Mouse (Mus musculus) heart, embryonic 14.5 days (tissue): ENCODE measurements around the gene Atp6v0b. TPM values are rescaled to one million over a fixed set of nuclear protein-coding genes. Genes with fewer than 3 reads are reported as not detected.
A peak's percentile ranks its signal among the peaks of the same experiment; 100 is the strongest.

Experiments used
- ATAC-seq: fragments of 200-750 bp; cut with Nextera tagmentation; 2 replicates; pipeline ENCODE4 v1.8.0; 2017; ENCODE audit warnings: low read depth, moderate TSS enrichment; ENCODE audit not compliant: insufficient number of reproducible peaks, insufficient read depth, low FRiP score
- H3K27ac ChIP-seq, 2 experiments: fragments of 200-500 bp in 1 of 2; fragments of 300-500 bp in 1 of 2; sonication (generic) in 1 of 2; replicated peaks in 1 of 2; 2 replicates each; pipeline ENCODE4 v1.5.1; 2012 to 2014; ENCODE audit warnings: low read depth in 2 of 2, low read length in 2 of 2, control low read depth in 1 of 2, mild to moderate bottlenecking in 1 of 2, mixed read lengths in 1 of 2; ENCODE audit not compliant: control insufficient read depth in 1 of 2, insufficient read depth in 1 of 2
- H3K27me3 ChIP-seq: fragments of 300-500 bp; sonication (generic); 2 replicates; pipeline ENCODE4 v1.6.1; 2014; ENCODE audit warnings: mild to moderate bottlenecking, low read length, control low read depth; ENCODE audit not compliant: control insufficient read depth, insufficient read depth
- H3K36me3 ChIP-seq: fragments of 300-500 bp; sonication (generic); 2 replicates; pipeline ENCODE4 v1.6.1; 2014; ENCODE audit warnings: mild to moderate bottlenecking, control low read depth, low read length, mixed read lengths; ENCODE audit not compliant: control insufficient read depth, insufficient read depth
- H3K4me1 ChIP-seq, 2 experiments: fragments of 200-500 bp in 1 of 2; fragments of 300-500 bp in 1 of 2; sonication (generic) in 1 of 2; 2 replicates each; pipeline ENCODE4 v1.6.1; 2012 to 2014; ENCODE audit warnings: low read length in 2 of 2, control low read depth in 1 of 2, mixed read lengths in 1 of 2; ENCODE audit not compliant: control insufficient read depth in 2 of 2, insufficient read depth in 2 of 2
- H3K4me2 ChIP-seq: fragments of 300-500 bp; sonication (generic); 2 replicates; pipeline ENCODE4 v1.6.1; 2014; ENCODE audit warnings: mild to moderate bottlenecking, low read length
- H3K4me3 ChIP-seq, 2 experiments: fragments of 200-500 bp in 1 of 2; fragments of 300-500 bp in 1 of 2; sonication (generic) in 1 of 2; 2 replicates each; pipeline ENCODE4 v1.5.1; 2012 to 2014; ENCODE audit warnings: low read length in 2 of 2, mild to moderate bottlenecking in 2 of 2, control low read depth in 1 of 2, low read depth in 1 of 2, moderate library complexity in 1 of 2; ENCODE audit not compliant: control insufficient read depth in 1 of 2, insufficient read depth in 1 of 2
- H3K9ac ChIP-seq: fragments of 300-500 bp; sonication (generic); 2 replicates; pipeline ENCODE4 v1.6.1; 2014; ENCODE audit warnings: mild to moderate bottlenecking, low read length
- H3K9me3 ChIP-seq: fragments of 300-500 bp; sonication (generic); 2 replicates; pipeline ENCODE4 v1.6.1; 2016; ENCODE audit warnings: low read length, control low read depth; ENCODE audit not compliant: control insufficient read depth
- WGBS: fragments of 180-500 bp; shearing (Covaris S2); extraction: QIAGEN DNeasy Blood & Tissue Kit; methylation state at CpG from one replicate; pipeline ENCODE4 v1.1.7; 2014; 5-methylcytosine and 5-hydroxymethylcytosine counted together
- polyA plus RNA-seq: library from polyadenylated mRNA; unstranded; fragments of >200 nt; fragmentation: Nextera tagmentation; extraction: Ambion mirVana; gene quantifications from 2 replicates; pipeline ENCODE4 v1.2.1, GENCODE M21; 2014

Atp6v0b gene
- polyA plus RNA-seq, 1 experiment from 2014 or later: 250 TPM

DNA sequence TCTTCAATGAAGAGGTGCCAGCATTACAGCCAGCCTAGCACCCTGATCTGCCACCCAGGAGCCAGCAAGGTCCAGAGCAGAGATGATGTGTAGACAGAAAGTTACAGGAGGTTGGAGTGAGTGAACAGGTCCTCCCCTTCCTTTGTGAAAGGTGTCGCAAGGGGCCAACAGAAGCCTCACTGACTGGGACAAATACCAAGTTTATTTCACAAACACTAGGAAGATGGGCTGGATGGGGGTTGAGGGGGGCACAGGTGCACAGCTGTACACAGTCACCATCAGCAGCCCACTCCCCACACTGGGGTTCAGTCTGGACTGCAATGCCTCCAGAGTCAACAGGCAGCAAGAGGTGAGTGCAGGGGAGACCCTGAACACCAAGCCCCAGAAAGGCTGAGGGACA is 3.0 kb downstream of the Atp6v0b start:
- H3K4me2 ChIP-seq: no peak overlapping the region

DNA sequence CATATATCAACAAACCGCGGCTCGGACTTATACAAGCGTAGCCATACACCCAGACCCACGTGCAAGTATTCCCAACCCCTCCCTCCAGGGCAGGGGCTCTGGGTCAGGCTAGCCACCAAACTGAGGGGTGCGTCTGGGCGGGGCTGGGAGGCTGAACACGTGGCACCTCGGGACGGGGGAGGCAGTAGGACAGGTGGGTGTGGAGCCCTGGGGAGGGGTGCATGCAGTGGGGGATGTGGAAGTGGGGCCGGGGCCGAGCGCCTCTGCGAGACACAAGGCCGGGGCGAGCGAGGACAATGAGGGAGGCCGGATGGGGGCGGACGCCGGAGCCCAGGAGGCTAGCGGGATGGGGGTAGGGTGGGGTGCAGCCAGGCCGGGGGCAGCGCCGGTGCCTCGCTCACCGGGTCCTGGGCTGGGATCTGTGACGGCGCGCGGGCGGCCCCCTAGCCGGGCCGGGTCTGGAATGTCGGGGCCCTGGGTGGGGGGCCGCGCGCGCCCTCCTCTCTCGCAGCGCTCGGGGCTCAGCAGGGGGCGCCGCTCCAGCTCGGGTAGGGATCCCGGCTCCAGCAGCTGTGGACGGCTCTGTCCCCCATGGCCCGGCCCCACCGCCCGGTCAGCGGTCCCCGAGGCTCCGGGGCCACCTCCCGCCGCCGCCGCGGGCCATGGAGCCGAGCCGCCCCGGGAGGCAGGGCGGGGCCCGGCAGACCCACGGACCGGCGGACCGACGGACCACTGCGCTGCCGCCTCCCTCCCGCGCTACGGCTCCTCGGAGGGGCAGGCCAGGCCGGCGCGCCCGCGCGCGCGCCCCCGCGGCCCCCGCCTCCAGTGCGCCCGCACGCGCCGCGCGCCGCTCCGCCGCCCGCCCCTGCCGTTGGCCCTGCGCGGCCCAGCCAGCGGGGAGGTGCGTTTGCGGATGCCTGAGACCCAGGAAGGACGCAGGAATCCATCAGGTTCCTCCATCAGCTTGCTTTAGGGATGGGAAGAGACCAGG is 4.1 kb downstream of the Atp6v0b start, which contains the start of gene B4galt2:
TSS of gene B4galt2 (minus strand) at position 787 of the 991 bp plus-strand sequence.
- H3K4me2 ChIP-seq: peak within 1 kb of the TSS; percentile 78
- peak within 1 kb of the TSS; percentile 89 for H3K9ac ChIP-seq
- peaks cover 10 to 11% of the 10 kb centered on the region in 2 experiments for H3K4me1 ChIP-seq
- WGBS: under 1% methylated on average over 79 of the region's 103 CpGs
- peak within 1 kb of the TSS; percentile 72 to 90 for H3K4me3 ChIP-seq
- H3K9me3 ChIP-seq: no peaks in the 10 kb centered on the region
- H3K36me3 ChIP-seq: peaks cover 43% of the 10 kb centered on the region
- no peaks in the 10 kb centered on the region for H3K27me3 ChIP-seq
- peak within 1 kb of the TSS in 1 of 2 experiments; percentile 35; a peak in 1 of 4 replicates for H3K27ac ChIP-seq
- ATAC-seq: peak; percentile 45

More for the DNA sequence above, 3.0 kb downstream of the Atp6v0b start:
- H3K9ac ChIP-seq: 0 out of 2 replicates have a peak overlapping the region, but pooled peaks have one; percentile 89
- no peak for ATAC-seq
- no peaks in the 10 kb centered on the region for H3K9me3 ChIP-seq
- peaks cover 8 to 11% of the 10 kb centered on the region in 2 experiments for H3K4me1 ChIP-seq
- H3K4me3 ChIP-seq: no peak overlapping the region
- H3K36me3 ChIP-seq: peaks cover 47% of the 10 kb centered on the region
- no peaks in the 10 kb centered on the region for H3K27me3 ChIP-seq
- 93% methylated on average over 1 of the region's 1 CpGs for WGBS
- H3K27ac ChIP-seq: no peak overlapping the region

DNA sequence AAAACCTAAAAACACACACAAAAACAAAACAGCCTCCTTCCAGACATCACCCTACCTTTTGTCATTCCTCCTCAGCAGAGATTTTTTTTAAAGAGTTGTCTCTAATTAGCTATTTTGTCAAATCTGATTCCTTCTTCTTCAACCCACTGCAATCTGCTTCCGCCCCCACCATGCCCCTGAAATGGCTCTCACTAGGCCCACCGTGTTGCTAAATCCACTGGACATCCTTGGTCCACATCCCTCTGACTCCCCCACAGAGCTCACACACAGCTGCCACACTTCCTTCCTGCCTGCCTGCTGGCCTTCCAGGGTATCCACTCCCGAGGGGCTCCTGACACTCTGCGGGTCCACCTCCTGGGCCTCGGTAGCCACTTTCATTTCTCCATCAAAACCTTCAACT is 8.4 kb downstream of the Atp6v0b start:
- peaks cover 44% of the 10 kb centered on the region for H3K36me3 ChIP-seq
- H3K4me1 ChIP-seq: peaks cover 2 to 3% of the 10 kb centered on the region in 2 experiments; a peak in 1 of 4 replicates
- H3K4me2 ChIP-seq: no peak overlapping the region
- 73% methylated on average over 5 of the region's 5 CpGs for WGBS
- H3K4me3 ChIP-seq: no peak overlapping the region
- H3K27ac ChIP-seq: no peak overlapping the region
- no peaks in the 10 kb centered on the region for H3K9me3 ChIP-seq
- no peak for ATAC-seq
- no peak overlapping the region for H3K9ac ChIP-seq
- H3K27me3 ChIP-seq: no peaks in the 10 kb centered on the region

DNA sequence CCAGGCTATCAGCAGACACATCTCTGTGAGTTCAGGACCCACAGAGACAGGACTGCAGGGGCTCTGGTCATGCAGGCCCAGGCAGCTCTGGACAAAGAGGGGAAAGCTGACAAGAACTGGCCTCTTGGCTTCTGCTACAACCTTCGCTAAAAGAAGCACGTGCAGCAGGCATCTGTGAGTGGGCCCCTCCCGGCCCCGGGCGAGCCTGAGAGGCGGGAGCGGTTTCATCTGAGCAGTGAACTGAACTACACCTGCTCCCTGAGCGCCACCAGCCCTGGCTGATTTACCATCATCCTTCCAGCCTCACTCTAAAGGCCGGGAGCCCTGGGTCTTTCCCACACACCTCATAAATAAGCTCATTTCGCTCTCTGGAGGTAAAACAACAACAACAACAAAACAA is 8.8 kb downstream of the Atp6v0b start:
- Histone ChIP-seq H3K9ac (no peak overlapping the region), H3K27me3 (no peaks in the 10 kb centered on the region), H3K9me3 (no peaks in the 10 kb centered on the region), H3K4me3 (no peak overlapping the region), H3K4me2 (no peak overlapping the region), H3K27ac (no peak overlapping the region), H3K4me1 (peaks cover 0 to 2% of the 10 kb centered on the region in 2 experiments; a peak in 1 of 4 replicates), H3K36me3 (peaks cover 48% of the 10 kb centered on the region)
- no peak for ATAC-seq
- 44% methylated on average over 10 of the region's 10 CpGs for WGBS

GRCm38 (mm10) chr4:117873615-117874014 is 13.5 kb downstream of the Atp6v0b start:
- Histone ChIP-seq H3K4me3 (no peak overlapping the region), H3K36me3 (peaks cover 29% of the 10 kb centered on the region), H3K9ac (no peak overlapping the region), H3K4me2 (no peak overlapping the region), H3K27ac (no peak overlapping the region), H3K4me1 (peaks cover 9 to 14% of the 10 kb centered on the region in 2 experiments), H3K9me3 (no peaks in the 10 kb centered on the region), H3K27me3 (0 out of 2 replicates have a peak, but pooled peaks cover under 1% of the 10 kb centered on the region)
- WGBS: 84% methylated on average over 9 of the region's 9 CpGs
- no peak for ATAC-seq

DNA sequence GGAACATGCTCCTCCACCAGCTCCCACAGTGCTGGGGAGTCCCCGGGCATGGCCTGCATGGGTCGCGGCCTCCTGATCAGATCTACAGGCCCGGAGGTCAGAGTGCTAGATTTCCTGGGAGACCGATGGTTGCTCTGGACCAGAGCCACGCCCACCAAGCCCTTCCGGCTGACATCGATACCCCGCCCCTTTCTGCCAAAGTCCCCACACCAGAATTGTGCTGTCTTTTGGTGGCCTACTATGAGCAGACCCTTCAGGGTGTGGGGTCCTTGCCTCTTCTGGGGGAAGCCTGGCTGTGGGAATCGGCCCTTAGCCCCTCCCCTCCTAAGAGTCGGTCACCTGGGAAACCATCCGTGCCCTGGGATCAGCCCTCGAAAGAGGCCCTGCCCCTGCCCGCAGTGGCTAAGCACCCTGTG is 14.7 kb downstream of the Atp6v0b start, which contains the start of gene Ccdc24:
TSS of gene Ccdc24 (minus strand) at position 87 of the 416 bp plus-strand sequence.
- Histone ChIP-seq H3K4me3 (peak within 1 kb of the TSS; percentile 30 to 35), H3K36me3 (peaks cover 26% of the 10 kb centered on the region), H3K27ac (no peak within 1 kb of the TSS), H3K4me2 (peak within 1 kb of the TSS; percentile 66), H3K4me1 (peaks cover 9 to 14% of the 10 kb centered on the region in 2 experiments), H3K27me3 (peaks cover 9% of the 10 kb centered on the region; the same call in 1 of the 2 replicates), H3K9ac (peak within 1 kb of the TSS; percentile 45), H3K9me3 (no peaks in the 10 kb centered on the region)
- WGBS: 12% methylated on average over 14 of the region's 14 CpGs
- peak; percentile 19; the same call in 1 of the 2 replicates for ATAC-seq

- H3K4me3 ChIP-seq: no peak overlapping the region
- peak overlapping the region; percentile 66 for H3K4me2 ChIP-seq
- H3K9ac ChIP-seq: no peak overlapping the region
- no peak for ATAC-seq
- H3K9me3 ChIP-seq: no peaks in the 10 kb centered on the region
- peaks cover 14% of the 10 kb centered on the region; the same call in 1 of the 2 replicates for H3K27me3 ChIP-seq
- no peak overlapping the region for H3K27ac ChIP-seq
- 51% methylated on average over 7 of the region's 7 CpGs for WGBS
- H3K4me1 ChIP-seq: peaks cover 9 to 14% of the 10 kb centered on the region in 2 experiments
- peaks cover 19% of the 10 kb centered on the region for H3K36me3 ChIP-seq
Measured at GRCm38 (mm10) chr4:117871787-117872186, 15.3 kb downstream of the Atp6v0b start.
